Mouse (Mus musculus) gastrocnemius, postnatal 4 days (tissue): ENCODE measurements around the gene Mfrp. TPM values are rescaled to one million over a fixed set of nuclear protein-coding genes. Genes with fewer than 3 reads are reported as not detected.
A peak's percentile ranks its signal among the peaks of the same experiment; 100 is the strongest.

ENCODE experiments used
- DNase-seq, 2 experiments: peaks; one replicate each; pipeline ENCODE4 v3.0.0; 2021 to 2022; ENCODE audit warnings: low spot score in 2 of 2, mixed read lengths in 2 of 2
- total RNA-seq, 2 experiments: library from RNA; stranded (reverse); gene quantifications; 2 replicates each; pipeline ENCODE4 v1.2.3; 2021

Mfrp gene
- total RNA-seq, 2 experiments from 2014 or later, result not detected

DNA sequence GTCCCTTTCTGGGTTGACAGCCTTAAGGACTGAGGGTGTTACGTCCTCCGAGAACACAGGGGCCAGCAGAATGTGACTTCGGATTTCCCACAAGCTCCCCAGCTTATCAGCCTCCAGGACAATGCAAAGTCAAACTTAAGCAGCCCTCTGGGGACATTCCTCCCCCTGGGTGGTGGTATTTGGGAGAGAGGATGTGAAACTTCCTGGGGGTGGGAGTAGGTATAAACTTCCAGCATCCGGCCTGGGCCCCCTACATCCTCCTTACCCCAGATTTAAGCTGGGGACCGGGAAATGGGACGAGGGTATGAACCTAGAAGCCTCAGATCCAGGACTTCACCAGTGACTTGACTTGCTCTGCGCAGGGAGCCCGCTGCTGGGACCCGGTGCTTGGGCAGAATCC is 28.1 kb downstream of the Mfrp start:
- no peak for DNase-seq

DNA sequence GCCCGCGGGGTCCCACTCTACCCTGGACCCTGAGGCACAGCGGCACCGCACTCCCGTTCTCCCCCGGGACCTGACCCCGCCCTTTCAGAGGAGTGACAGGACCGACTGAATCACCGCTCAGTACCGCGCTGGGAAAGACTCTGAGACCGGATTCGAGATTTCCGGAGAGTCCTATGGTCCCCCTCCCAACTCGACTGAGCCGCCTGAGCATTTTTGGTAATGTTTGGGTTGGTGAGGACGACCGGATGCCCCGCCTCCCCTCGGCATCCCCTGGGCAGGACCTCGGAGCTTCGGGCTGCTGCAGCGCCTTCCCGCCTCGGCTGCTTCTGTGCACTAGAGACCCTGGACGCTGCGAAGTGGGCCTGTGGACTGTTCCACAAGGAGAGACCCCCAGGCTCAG is 28.5 kb downstream of the Mfrp start:
- DNase-seq, result peak; percentile 37 to 69

DNA sequence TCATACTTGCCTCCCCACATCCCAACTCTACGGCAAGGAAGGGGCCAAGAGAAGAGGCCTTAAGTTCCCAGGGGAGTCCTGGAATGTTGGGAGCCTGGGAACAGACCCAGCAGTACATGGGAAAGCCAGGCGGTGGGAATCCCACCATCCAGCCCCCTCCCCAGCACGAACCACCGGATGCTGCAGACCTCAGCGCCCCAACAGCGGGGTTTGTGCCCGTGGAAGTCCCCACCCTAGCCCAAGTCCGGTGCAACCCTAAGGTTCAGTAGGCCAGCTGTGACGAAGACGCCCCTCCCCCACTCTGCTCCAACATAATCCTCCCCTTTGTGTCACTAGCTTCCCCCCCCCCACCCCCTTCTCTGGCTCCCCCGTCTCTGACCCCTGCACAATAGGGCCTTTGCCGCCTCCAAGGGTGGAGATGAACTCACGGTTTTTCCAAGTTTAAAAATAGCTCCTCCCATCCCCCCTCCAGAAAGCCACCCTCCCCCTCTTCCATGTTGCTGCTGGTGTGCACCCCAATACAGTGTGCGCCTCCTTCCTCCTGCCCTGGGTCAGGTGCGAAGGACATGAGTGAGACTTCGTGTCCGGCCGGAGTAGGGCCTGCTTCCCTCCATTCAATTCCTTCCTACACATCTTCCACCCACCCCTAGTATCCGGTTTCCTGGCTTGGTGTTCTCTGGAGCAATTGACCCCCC is 29.2 kb downstream of the Mfrp start:
- DNase-seq, result peak in 1 of 2 experiments; percentile 57

DNA sequence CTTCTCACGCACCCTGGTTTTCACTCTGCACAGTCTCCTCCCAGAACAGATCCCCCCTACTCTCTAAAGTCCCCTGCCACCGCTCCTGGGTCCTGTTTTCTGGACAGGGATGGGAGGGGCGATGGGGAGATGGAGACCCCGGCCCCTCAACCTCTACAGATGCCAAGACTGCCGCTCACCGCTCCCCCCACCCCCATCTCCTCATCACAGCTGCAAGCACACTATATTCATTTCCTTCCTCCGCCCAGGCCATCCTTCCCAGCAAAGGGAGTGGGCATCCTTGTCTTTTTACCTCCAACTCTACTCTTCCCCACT is 29.7 kb downstream of the Mfrp start:
- peak in 1 of 2 experiments; percentile 8 for DNase-seq

DNA sequence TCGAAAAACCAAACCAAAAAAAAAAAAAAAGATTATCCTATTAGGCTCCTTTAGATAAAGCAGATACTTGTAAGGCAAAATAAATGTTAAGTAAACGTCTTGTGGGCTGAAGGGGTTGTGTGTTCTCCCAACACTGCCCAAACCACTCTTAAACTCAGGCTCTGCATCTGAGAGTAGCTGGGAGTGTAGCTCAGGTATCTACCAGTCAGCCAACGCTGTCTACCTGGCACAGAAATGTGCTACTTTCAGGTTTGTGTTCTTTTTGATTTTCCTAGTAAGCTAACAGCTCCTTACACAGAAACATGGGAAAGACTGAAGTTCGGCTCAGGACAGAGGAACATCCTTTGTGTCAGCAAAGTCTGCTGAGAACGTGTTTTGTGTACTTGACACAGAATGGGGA is 30.7 kb downstream of the Mfrp start:
- DNase-seq, result no peak

DNA sequence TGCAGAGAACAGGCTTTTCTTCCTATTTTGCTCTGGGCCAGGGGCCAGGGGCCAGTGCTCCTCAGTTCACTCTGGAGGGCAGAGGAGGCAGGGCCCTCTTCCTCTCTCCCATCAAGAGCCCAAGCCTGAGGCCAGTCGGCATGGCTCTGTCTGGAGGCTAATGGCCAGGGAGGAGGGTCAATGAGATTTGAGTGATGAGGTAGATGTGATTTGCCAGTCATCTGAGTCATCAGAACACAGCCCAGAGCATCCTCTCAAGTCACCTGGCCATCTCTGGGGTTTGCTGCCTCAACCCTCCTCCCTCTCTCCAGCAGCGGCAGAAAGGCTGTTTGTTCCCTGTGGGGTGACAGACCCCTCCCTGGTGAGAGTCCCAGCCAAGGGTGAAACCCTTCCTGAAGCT is 31.8 kb downstream of the Mfrp start:
- DNase-seq, result peak in 1 of 2 experiments; percentile 11

DNA sequence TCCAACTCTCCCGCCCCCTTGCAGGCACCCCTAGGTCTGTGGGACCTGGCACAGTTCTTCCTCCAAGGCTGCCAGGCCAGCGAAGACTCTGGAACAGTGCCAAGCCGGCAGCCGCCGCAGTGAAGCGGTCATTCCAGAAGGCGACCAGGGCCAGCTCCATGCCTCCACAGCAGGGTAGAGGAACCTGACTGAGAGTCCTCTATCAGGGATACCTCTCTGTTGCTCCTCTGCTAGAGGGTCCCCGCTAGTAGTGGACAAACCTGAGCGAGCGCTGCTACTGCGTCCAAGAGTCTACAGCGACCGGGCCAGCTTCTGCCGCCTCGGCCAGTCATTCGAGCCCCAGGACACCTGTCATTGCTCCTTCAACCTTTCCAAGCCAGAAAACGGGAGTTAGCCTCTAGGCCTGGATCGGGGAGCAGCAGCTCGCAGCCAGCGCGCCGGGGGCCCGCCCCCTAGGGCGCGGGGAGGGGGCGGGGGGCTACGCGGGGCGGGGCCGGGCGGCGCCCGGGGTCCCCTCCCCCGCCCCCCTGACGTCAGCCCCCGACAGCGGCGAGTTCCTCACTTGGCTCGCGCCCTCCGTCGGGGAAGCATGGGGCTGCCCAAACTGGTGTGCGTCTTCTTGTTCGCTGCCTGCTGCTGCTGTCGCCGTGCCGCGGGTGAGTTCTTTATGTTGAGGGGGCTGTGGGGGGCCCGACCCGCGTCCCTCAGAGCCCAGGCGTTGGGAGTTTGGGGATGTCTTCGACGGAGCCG is 32.7 kb downstream of the Mfrp start, which contains the start of gene Mcam:
Mcam (plus strand) TSS at position 369 of the 750 bp plus-strand sequence.
- peak; percentile 62 to 71 for DNase-seq

DNA sequence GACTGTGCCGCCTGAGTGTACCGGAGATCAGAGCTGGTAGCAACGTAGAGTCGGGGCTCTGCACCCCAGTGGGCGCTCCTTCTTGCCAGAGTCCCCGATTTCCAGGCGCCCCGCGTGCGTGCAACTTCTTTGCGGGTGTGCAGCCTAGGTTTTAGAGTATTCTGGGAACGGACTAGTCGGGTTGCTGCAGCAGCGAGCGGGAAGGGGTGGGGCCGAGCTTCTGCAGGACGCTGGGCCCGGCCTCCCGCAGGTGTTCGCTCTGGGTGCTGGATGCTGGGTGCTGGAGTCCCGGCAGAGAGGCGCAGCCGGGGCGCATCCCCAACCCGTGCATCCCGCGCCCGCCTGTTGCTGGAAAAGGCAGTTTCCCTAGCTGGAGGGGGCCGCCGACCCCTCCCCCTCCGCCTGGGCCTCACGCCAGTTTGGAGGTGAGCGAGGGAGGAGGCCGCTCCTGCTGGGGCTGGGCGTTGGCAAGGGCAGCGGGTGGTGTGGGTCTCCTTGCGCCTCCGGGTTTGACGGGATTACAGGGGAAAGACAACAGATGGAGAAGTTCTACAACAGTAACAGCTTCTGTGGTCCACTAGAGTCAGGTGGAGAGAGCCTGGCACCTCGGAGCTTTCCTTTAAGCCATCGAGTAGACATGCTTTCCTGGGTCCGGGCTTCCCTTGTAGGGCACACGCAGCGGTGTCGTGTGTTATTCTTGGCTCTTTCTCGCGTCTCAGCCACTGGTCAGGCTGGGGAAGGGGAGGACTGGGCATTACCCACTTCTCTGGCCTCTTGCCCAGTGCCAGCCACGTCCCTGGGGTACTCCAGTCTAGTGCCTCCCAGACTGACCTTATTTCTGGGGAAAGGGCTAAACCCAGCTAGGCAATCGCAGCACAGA is 33.6 kb downstream of the Mfrp start:
- DNase-seq, result peak in 1 of 2 experiments; percentile 60

DNA sequence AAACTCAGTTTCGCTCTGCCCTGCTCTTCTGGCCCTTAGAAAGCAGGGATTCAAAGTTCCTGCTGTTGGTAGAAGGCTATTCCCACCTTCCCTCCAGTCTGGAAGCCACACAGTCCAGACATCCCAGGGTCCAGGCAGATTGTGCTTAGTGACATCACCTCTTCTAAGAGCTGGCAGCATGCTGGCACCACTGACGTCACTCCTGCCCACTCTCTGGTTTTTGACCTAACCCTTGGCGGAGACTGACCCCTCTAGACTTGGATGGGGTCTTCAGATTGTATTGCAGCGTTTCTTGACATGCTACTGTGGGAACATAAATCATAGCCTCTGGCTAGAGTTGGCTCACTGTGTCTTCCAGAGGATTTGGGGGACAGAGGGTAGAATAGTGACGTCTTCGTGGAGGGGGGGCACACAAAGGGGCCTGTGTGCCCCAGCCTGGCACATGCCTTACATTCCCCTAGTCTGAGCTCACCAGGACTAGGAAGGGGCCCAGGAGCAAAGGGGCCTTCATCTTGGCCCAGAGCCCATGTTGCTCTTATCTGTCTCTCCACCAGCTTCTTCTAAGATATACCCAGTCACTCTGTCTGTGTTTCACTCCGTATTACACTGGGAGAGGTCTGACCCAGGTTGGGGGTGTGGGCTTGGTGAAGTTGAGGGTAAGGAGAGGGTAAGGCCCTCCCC is 34.3 kb downstream of the Mfrp start:
- peak in 1 of 2 experiments; percentile 14 for DNase-seq

DNA sequence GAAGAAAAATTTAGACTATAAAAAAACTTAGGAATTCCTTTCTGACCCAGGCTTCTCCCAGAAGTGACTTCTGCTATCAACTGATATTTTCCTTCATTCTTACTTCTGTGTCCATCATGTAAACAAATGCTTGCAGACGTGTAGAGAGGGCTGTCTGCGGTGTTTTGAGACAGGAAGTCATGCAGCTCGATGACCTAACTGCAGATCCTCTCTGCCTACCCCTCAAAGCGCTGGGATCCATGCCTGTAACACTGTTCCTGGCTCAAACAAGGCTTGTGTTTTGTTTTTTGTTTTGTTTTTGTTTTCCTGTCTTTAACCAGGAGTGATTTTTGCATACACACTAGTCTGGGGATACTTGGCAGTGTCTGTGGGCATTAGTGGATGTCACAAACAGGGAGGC is 36.3 kb downstream of the Mfrp start:
- DNase-seq, result no peak

DNA sequence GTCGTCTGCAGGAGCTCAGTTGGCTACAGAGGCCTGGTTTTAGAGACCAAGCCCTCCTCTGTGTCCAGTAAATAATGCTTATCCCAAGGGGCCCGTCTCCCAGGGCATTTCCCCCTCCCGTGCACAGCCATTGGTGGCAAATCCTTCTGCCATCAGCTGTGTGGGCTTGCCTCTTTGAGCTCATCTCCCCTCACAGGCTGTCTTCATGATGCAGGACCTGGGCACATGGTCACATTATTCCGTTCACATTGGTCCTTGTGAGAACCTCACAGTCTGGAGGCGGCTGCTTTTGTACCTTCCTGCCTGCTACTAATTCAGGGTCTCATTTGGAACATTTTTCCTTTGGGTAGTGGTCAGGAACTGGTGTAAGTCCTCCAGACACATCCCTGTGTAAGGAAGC is 40.4 kb downstream of the Mfrp start:
- DNase-seq, result no peak

DNA sequence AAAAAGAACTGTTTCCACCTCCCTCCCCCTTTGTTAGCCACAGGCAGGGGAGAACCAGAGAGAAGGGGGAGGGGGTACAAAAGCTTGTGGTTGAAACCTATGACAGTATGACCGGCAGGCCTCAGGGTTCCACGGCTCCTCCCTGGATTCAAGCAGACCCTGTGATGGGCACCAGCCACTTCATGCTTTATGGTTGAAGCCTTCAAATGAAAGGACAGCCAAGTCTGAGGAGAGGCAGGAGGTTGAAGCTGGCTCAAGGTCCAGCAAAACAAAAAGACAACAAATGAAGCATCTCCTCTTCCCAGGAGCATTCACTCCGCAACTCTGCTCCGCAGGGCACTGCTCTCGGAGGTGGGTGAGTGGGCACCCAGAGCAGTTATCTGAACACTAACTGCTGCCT is 41.9 kb downstream of the Mfrp start:
- no peak for DNase-seq

DNA sequence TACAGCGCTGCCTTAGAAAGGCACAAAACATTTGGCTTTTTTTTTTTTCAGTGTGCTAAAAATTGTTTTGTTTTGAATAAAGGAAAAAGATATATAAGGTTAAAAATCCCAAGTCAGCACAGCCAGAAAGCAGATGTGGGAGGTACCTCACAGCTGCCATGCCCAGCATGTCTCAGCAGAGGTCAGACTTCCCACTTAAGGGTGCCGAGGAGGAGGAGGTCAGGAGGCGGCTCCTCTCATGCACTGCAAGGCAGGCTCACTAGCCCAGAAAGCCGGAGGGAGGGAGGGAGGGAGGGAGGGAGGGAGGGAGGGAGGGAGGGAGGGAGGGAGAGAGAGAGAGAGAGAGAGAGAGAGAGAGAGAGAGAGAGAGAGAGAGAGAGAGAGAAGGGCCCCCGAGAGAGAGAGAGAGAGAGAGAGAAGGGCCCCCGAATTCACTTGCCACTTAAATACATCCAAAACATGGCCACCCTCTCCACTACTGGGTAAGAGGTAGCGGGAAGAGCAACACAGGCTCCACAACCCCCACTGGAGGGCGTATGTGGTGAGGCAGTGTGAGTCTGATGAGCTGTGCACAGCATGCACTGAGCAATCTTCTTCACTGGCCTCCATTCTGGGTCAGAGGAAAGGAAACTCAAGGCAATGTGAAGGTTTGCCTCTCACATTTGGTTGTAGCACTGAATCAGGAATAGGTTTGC is 42.6 kb downstream of the Mfrp start:
- peak in 1 of 2 experiments; percentile 21 for DNase-seq

DNA sequence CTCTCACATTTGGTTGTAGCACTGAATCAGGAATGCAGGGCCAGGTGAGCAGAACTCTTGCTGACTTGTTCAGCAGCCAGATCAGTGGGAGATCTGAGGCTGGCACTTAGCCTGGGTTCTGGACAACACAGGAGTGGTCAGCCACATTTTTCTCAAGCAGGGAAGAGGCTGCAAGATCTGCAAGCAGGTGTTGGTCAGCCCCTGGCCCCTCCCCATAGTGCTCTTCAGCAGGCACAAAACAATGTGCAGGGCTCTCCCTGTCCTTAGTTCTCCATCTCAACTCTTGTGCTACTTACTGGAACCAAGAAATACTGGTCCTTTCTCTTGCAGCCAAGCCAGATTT is 43.2 kb downstream of the Mfrp start:
- DNase-seq, result no peak

DNA sequence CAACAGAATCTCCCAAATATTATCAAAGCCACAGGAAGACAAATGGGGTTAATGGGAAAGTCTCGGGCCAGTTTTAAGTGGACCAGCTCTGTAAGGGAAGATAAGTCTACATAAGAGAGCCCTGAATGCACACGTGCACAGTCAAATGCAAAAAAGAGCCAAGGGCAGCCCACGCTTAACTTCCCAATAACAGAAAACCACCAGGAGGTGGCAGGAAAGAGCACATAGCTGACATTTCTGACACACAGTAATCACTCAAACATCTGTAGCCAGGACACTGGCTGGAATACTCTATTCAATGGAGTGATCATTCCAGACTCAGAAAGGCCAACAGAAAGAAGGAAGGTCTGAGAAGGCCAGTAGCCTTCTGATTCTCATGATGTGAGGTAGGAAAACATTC is 45.8 kb downstream of the Mfrp start:
- DNase-seq, result peak in 1 of 2 experiments; percentile 24

Other genes with a start within 250 kb of the Mfrp start
- 10 to 100 TPM; 21.7 to 33.0 TPM for gene Thy1, start 58.3 kb upstream of the Mfrp start, total RNA-seq
- 100 to 1,000 TPM in 1 of 2 experiments, 10 to 100 TPM in 1; 96.7 to 121 TPM for gene Usp2, start 34.7 kb upstream of the Mfrp start, total RNA-seq
- gene C1qtnf5, start 5.5 kb downstream of the Mfrp start, total RNA-seq, result 10 to 100 TPM; 12.9 to 15.0 TPM
- under 1 TPM in 1 of 2 experiments, not detected in 1; 0.10 TPM for gene Gm49380, start 11.8 kb downstream of the Mfrp start, total RNA-seq
- gene Rnf26, start 11.8 kb downstream of the Mfrp start, total RNA-seq, result 10 to 100 TPM; 22.0 to 22.9 TPM
- gene Mcam, start 32.7 kb downstream of the Mfrp start, total RNA-seq, result 100 to 1,000 TPM; 156 to 169 TPM
- gene Cbl, start 132.3 kb downstream of the Mfrp start, total RNA-seq, result 10 to 100 TPM; 25.4 to 28.7 TPM
- not detected for gene Ccdc153, start 138.9 kb downstream of the Mfrp start, total RNA-seq
- gene Pdzd3, start 149.7 kb downstream of the Mfrp start, total RNA-seq, result under 1 TPM; 0.37 to 0.39 TPM
- 10 to 100 TPM; 22.7 to 23.0 TPM for gene Nlrx1, start 166.9 kb downstream of the Mfrp start, total RNA-seq
- gene Abcg4, start 186.9 kb downstream of the Mfrp start, total RNA-seq, result 1 to 10 TPM; 1.5 TPM
- 10 to 100 TPM; 11.2 to 13.7 TPM for gene Hinfp, start 203.9 kb downstream of the Mfrp start, total RNA-seq
- 10 to 100 TPM; 10.5 to 12.8 TPM for gene C2cd2l, start 218.6 kb downstream of the Mfrp start, total RNA-seq
- gene Dpagt1, start 224.3 kb downstream of the Mfrp start, total RNA-seq, result 10 to 100 TPM; 18.4 to 18.8 TPM
- 10 to 100 TPM; 80.5 to 93.0 TPM for gene H2afx, start 233.0 kb downstream of the Mfrp start, total RNA-seq
- gene Hmbs, start 242.5 kb downstream of the Mfrp start, total RNA-seq, result 10 to 100 TPM; 33.7 to 34.0 TPM